Mouse (Mus musculus): ENCODE data around the gene Gid8. TPM values are rescaled to one million over a fixed set of nuclear protein-coding genes. Genes with fewer than 3 reads are reported as not detected.
"Not testable (repeated sequence)": the region's sequence is repeated elsewhere in the genome, so short reads cannot be mapped to it uniquely, and the experiment has no call there.

Gene Gid8
- total RNA-seq, 2 experiments from 2014 or later = 38.5 to 40.5 TPM

DNA sequence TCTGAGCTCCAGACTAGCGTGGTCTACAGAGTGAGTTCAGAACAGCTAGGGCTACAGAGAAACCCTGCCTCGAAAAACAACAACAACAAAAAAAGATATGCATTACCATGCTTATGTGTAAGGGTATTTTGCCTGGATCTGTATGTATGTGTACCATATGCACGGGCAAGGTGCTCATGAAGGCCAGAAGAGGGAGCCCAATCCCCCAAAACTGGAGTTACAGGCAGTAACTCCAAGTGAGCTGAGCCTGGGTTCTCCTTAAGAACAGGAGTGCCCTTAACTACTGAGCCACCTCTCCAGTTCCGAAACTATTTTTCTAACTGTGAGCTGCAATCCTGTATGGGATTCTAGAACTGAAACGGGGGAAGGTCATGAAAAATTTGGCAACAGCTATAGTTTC lies 3.9 kb upstream of the Gid8 start:
- no peak for DNase-seq
- intact Hi-C loops (cut with DNase I; ENCODE audit: low total_unique reads) = no loop called here

DNA sequence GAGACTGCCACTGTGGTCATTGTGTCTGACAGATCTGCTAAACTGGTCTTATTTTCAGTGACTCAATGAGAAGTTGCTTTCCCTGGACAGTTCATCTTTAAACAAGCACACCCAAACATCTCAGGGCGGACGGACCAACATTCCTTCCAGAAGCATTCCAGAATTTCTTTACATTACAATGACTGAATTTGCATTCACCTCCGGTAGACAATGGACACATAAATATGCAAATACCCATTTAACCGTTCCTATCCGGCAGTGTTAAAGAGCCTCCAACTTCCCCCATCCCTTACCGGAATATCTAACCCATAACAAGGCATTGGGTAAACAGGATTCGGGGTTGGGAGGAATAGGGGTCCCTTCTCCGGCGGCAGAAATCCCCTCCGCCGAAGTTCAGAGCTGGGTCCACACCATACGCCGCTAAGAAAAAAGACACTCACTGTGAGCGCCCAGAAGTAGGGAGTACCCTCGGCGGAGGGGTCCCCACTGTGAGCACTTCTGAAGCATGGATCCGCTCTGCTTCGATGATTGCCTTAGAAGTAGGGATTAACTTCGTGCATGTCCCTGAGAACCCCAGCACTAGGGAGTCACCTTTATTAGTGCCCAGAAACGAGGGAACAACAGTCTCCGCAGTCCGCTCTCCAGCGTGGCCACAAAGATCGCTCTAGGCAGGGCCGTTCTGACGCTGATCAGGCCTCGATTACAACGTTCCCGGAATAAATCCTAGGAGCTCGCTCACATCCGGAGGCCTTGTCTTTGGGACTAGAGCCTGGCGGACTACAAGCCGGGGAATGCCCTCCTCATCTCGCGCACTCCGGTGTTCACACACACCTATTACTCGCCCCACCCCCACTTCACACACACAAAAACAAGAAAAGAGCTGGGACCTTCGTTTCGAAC lies 644 bp upstream of the Gid8 start:
- DNase-seq = no peak
- intact Hi-C loops (cut with DNase I; ENCODE audit: low total_unique reads) = no loop called here

DNA sequence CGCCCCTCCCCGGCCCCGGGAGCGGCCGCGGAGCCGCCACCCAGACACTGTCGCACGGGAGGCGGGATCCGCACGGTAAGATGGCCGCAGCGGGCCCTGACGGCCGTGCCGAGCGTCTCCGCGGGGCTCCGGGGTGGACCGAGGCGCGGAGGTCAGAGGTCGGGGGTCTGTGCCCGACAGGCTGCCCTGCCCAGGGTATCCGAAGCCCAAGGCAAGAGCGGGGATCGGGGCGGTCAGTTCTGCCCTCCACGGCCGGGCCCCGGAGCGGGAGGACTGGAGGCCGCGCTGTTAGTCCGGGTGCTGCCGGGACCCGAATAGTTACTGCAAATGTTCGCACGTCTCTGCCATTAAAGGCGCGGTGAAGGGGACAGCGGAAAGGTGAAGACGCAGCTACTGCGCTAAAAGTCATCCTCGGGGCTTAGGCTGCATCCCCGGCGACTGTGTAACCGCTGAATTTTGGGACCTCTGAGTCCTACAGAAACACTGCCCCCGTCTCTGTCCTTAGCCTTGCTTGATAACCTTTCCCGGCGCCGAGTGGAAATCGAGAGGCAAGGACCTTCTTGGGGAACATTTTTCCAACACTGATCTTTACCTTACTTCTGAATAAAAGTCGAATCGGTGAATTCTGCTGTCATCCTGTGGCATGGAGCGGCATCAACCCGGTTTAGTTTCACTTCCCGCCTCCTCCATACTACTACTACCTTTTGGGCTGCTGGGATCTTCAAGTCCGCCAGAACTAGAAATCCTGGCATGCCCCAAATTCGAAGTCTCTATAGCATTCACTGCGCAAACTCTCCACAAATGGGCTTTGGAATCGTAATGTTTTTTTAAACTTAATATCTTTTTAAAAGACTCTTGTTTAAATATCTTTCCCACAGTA lies 599 bp downstream of the Gid8 start:
- intact Hi-C loops (cut with DNase I; ENCODE audit: low total_unique reads) = no loop called here
- no peak for DNase-seq

DNA sequence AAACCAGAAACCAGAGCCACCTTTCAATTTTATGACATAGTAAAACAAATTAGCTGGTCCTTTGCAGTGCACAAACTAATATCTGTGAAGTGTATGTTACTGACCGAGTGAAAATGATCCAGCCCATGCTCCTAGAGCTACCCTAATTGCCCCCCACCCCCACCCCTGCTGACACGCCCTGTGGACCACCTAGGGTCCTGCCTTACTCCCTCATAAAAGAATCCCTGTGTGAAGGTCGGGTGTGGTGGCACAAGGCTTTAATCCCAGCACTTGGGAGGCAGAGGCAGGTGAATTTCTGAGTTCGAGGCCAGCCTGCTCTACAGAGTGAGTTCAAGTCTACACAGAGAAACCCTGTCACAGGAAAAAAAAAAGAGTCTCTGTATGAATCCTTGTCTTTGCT lies 1.6 kb downstream of the Gid8 start:
- intact Hi-C loops (cut with DNase I; ENCODE audit: low total_unique reads) = no loop called here
- DNase-seq = no peak

DNA sequence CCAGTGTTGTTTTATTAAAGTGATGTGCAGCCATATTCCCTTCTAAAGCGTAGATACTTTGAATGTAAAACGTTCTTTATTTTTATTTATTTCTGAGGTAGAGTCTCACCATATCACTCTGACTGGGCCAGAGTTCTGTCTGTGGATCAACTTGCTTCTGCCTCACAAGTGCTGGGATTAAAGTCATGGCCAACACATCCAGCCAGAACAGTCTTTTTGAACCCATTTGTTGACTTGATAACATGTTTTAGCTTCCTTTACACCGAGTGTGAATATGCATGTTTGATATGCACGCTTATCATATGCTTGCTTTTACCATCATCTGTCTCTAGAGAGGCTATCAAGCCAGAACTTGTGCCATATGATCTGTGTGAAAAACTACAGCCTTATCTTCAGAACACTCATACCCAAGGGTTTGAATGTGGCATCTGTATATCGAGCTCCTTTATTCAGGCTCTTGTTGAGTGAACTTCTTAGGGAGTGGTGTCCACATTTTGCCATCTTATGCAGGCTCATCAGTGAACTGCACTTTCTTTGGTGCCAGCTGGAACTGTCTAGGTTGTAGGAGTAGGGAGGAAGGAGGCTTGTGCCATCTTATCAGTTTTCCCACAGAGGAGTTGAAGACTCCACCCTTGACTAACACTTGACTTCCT lies 2.2 kb downstream of the Gid8 start:
- intact Hi-C loops (cut with DNase I; ENCODE audit: low total_unique reads) = no loop called here
- DNase-seq = no peak

DNA sequence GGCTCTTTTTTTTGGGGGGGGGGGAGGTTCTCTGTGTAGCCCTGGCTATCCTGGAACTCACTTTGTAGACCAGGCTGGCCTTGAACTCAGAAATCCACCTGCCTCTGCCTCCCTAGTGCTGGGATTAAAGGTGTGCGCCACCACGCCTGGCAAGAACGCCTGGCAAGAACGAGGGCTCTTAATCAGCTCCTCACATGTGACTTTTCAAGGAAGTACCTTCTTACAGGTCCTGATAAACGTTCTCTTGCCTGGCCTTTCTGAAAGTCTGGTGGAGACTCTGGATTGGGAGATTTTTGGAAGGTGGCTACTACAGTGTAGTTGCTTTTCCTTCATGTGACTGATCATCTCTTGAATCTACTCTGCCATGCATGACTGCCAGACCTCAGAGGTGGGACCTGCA lies 12.8 kb downstream of the Gid8 start:
- DNase-seq; intact Hi-C loops (cut with DNase I; ENCODE audit: low total_unique reads): not testable (repeated sequence)

DNA sequence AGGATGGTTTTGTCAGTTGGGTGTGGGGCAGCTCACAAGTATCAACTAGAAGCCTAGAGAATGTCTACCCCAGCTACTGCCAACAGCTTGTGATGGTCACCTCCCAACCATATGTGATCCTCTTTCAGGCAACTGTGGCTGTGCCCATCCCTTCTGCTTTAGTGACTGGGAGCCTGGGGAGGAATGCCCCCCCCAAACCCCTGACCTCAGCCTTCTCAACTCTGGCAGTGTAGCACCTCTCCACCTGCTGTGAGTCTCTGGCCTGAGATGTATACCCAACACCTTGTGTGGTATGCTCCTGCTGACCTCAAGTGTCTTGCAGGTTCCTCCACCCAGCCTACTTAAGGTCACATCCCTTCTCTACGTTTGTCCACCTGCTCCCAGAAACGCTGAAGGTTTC lies 13.9 kb downstream of the Gid8 start:
- DNase-seq = no peak
- intact Hi-C loops (cut with DNase I; ENCODE audit: low total_unique reads) = no loop called here

DNA sequence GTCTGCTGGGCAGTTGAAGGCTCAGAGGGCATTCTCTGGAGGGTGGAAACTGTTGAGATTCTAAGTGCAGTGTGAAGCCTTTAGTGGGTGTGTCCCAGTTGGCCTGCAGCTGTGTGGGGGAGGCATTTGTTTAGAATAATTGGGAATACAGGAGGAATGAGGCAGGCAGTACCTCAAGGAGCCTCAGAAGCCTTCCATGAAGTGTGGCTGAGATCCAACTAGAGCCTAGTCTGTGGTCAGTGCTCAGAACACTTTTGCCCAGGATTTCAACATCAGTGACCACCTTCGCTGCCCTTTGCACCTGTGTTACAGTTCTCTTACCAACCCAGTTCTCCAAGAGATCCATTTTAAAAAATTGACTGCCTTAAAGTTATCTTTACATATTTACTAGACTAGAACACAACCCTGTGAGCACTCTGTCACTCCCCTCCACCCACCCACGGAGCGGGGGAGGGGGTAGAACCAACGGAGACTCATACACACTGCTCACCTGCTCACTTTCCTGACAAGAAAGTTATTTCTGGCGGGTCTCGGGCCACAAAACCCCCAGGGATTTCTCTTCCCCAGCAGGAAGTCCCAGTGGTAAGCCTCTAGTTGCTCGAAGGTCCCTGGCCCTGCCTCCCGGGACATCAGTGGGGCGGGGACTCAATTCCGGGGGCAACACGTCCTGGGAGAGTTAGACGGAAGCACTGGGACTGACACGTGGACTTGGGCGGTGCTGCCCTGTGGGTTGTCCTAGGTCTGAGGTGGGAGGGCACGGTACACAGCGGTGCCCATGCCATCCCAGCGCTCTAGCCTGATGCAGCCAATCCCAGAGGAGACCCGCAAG lies 14.9 kb downstream of the Gid8 start, which contains the start of gene Slc17a9:
Gene Slc17a9 (plus strand): TSS at position 679 of the 829 bp plus-strand sequence.
- intact Hi-C loops (cut with DNase I; ENCODE audit: low total_unique reads) = loop anchor here (5.0 kb wide), 1 partner anchor 42 kb away; no protein-coding TSS in a partner anchor
- DNase-seq = peak; percentile 50

DNA sequence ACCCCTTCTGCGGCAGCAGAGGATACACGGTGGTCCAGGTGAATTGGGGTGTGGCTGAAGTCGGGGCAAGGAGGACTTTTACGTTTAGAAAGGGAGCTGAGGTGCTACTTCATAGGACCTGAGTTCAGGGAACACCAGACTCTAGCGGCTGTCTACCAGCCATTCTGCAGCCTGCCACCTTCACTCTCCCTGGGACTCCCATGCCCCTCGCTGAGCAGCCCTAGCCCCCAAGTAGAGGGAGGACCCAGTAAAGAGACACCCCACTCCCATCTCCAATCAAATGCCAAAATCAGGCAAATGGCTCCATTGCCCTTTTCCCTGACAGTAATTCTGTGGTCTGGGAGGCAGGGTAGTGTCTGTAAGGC lies 15.5 kb downstream of the Gid8 start:
- intact Hi-C loops (cut with DNase I; ENCODE audit: low total_unique reads) = loop anchor here (5.0 kb wide), 1 partner anchor 43 kb away; no protein-coding TSS in a partner anchor
- no peak for DNase-seq

DNA sequence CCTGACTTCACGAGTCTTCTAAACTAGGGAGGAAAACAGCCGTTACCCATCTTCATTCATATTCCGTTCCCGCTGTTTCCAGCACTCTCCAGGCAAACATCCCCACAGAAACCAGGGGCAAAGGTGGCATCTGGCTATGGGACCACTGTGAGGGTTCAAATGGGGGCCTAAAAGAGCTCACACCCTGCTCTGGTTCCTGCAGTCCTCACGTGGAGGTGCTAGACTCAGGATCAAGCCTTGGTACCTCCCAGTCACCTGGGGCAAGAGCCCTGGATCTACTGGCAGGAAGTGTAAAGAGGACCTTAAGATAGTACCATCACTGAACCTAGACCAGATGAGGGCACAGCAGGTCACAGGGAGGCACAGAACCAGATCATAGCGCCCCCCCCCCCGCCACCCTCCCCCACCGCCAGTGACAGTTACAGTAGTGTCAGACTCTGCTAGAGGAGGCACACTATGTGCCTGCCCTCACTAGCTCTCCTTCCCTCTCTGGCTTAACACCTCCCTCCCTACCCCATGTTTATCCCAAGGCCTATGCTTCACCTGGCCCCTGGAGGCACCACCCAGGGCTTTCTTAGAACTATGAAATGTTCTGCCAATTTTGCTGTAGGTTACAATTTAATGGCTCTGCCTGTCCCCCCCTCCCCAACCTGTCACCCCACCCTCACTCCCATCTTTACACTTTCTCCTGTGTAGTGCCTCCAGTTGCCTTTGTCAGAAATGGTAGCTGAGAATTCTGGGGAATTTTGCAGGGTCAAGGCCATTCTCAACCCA lies 16.1 kb downstream of the Gid8 start:
- DNase-seq = no peak
- intact Hi-C loops (cut with DNase I; ENCODE audit: low total_unique reads) = loop anchor here (5.0 kb wide), 1 partner anchor 44 kb away; no protein-coding TSS in a partner anchor

DNA sequence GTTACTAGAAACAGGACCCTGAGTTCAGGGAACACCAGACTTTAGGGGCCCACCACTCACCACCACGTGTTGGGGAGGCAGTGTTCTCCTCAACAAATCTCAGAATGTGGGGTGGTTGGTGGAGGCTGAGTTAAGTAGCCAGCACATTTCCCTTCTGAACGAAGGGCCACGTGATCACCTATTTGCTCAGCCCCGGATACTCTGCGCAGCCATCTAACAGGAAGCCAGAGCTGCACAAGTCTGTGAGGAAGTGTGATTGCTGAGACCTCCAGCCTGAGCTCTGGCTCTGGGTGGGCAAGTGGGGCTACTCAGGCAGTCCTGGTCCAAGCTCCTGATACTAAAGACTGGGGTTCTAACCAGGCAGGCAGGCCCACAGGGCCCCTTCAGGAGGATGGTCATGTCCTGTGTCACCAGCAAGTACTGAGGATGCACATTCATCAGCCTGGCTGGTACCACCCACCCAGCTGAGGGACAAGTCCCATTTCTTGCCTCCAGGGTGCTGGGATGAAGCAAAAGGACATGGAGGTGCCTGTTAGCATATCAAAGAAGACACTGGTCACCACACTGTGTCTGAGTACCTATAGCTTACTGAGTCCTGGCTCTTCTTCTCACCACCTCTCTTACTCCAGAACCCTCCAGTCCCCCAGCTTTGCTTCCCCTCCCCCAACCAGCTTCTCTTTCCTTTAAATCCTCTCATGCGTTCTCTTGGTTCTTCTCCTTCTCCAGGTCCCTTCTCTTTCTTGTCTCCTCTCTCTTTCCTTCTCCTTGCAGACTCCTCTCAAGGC lies 16.9 kb downstream of the Gid8 start:
- intact Hi-C loops (cut with DNase I; ENCODE audit: low total_unique reads) = loop anchor here (5.0 kb wide), 1 partner anchor 45 kb away; no protein-coding TSS in a partner anchor
- no peak for DNase-seq

DNA sequence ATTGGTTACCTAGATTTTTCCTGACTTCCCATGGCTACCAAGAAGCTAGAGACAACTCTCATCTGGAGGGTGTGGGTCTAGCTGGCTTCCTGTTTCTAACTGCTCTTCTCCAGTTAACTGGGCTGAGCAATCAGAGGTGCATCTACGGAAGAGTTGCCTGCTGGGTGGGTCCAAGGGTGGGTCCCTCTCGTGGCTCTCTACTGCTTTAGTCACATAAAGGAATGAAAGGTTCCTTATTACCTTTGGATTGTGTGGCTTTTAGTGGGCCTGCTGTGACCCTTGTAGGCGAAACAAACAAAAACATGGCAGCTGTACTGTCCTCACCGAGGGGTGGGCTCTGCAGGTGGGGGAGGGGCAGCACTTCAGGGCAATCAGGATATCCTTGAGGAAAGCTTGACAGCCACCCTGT lies 17.7 kb downstream of the Gid8 start:
- DNase-seq = no peak

DNA sequence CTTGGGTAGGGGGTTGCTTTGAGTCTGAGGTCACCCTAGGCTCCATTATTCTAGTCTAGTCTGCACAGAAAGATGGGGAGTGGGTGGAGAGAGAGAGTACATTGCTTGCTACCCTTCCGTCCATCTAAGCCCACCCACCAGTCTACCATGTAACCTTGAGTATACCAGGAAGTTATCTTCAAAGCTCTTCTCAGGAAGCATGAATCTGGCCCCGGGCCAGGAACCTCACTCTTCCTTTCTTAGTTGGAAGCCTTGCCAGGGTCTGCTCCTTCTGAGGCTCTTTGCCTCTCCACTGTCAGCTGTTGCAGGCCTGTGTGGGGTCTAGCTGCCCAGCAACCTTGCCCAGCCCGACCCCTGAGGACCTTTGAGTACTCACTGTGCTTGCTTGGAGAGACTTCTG lies 21.1 kb downstream of the Gid8 start:
- no peak for DNase-seq
- intact Hi-C loops (cut with DNase I; ENCODE audit: low total_unique reads) = no loop called here

More for the DNA sequence above, 17.7 kb downstream of the Gid8 start:
- intact Hi-C loops (cut with DNase I; ENCODE audit: low total_unique reads) = loop anchor here (5.0 kb wide), 1 partner anchor 45 kb away; no protein-coding TSS in a partner anchor

DNA sequence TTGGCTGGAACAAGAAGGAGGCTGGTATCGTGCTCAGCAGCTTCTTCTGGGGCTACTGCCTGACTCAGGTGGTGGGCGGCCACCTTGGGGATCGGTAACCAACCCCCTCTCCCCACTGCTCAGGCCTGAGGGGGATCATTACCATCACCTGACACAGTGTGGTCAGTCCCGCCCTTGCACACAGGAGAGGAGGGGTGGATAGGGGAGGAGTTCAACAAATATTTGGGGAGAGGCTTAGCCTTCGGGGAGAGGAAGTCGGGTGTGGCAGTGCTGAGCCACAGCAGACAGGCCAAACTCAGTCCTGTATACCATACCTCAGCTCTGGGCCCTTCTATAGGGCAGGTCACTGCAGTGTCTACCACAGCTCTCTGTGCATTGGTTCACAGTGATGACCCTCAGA lies 22.1 kb downstream of the Gid8 start:
- no peak for DNase-seq
- intact Hi-C loops (cut with DNase I; ENCODE audit: low total_unique reads) = no loop called here

DNA sequence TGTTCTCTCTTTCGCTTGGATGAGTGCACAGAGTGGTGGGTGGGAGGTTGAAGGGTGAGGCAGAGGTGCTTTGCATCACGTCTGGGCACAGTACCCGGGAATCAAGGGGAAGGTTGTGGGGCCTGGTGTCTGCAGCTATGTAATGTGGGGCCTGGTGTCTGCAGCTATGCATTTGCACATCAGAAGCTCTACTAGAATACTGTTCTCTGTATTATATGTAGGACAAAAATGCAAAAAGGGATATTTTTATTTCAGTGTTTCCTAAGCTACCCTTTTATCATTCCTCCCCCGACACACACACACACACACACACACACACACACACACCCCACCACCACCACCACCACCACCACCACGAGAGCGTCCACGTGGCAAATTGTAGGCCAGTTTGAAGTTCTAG lies 25.3 kb downstream of the Gid8 start:
- intact Hi-C loops (cut with DNase I; ENCODE audit: low total_unique reads) = loop anchor here (5.0 kb wide), 1 partner anchor 78 kb away; no protein-coding TSS in a partner anchor
- DNase-seq = no peak

DNA sequence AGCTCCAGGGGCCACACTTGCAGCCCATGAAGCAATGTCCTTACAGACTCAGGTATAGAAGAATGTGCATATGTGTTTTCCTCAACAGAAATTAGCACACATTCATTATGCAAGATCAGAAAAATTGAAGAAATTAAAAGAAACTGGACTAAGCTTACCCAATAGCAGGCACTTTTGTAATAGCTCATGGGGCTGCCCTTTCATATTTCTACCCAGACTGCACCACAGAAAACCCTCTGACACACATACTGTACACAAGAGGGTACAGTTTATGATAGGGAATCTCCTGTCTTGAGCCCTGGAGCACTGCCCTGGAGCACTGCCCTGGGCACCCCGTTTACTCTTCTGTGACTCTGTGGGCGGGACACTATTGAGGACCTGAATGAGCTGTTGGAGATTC lies 28.1 kb downstream of the Gid8 start:
- intact Hi-C loops (cut with DNase I; ENCODE audit: low total_unique reads) = loop anchor here (5.0 kb wide), 1 partner anchor 81 kb away; no protein-coding TSS in a partner anchor
- DNase-seq = no peak

DNA sequence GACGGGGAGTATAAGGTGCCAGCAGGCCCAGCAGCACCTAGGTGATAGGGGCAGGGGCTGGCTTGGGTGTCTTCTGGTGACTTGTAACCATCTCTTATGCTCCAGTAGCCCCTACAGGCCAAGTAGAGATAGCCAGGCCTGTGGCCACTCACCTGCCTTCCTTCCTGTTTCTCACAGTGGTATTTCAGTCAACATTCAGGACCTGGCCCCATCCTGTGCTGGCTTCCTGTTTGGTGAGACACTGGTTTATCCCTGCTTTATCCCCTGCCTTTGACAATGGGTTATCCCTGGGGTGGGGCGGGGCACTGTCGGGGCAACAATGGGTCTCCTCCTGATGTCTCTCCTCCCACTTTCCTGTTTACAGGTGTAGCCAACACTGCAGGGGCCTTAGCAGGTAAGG lies 30.4 kb downstream of the Gid8 start:
- DNase-seq = no peak
- intact Hi-C loops (cut with DNase I; ENCODE audit: low total_unique reads) = loop anchor here (5.0 to 10.0 kb wide), 3 partner anchors 37 to 266 kb away; partner anchors contain the start of genes Bhlhe23, Mrgbp and Ogfr
